Mouse (Mus musculus) kidney, adult 2 months (tissue): ENCODE measurements at regions not wholly inside any gene's neighbourhood (a gene's known extent, or its start where the extent isn't known, plus 50 kb on each side); places are given as distances from the start of the nearest gene placed in this dataset.

Source experiments
- CTCF ChIP-seq: fragments of 200-500 bp; conservative IDR thresholded peaks from 2 replicates; pipeline ENCODE4 v1.5.1; 2011; ENCODE audit warnings: low read depth, mild to moderate bottlenecking, control low read depth, low read length, moderate library complexity, mixed read lengths; ENCODE audit not compliant: insufficient read depth, insufficient read length
- POLR2A ChIP-seq: fragments of 200-500 bp; IDR thresholded peaks from one replicate; pipeline ENCODE4 v1.6.1; 2011; ENCODE audit warnings: low read depth, low read length, control low read depth

DNA sequence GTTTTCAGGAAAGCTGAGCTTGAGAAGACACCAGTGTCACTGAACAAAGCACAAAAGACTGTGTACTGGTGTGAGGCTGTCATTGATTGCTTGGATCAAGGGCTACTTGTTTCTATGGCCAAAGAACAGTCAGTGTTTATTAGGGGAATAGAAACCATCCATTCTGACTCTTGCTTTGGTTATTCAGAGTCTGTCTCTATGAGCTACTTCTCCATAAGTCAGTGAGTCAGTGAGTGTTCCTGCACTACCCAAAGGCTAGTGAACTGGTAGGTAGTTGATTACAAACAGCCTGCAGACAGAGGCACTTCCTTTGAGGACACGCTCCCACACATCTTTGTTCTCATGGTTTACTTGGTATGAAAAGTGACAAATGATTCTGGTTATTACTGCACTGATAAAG lies 104.4 kb downstream of the Gm13691 start:
- TF ChIP-seq CTCF (no peak), POLR2A (no peak)
